Mouse (Mus musculus): ENCODE measurements around the gene Ntm. TPM values are rescaled to one million over a fixed set of nuclear protein-coding genes. Genes with fewer than 3 reads are reported as not detected.

Ntm gene
- polyA plus RNA-seq, 1 experiment from 2014 or later: 30.6 TPM

DNA sequence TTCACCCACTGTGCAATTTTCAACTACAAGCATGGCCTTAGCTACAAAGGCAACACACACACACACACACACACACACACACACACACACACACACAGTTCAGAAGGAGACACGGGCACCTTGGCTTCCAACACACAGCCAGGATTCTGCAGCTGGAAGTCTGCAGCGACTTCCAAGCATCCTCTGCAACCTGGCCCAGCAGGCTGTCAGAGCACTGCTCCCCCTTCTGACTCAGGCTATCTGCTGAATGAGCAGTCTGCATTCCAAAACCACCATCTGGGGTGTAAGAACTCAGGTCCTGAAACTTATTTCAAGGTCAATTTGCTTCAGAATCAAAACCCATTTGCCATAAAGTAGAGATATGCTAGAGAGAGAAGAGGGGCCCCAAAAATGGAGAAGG is 246.1 kb downstream of the Ntm start:
- Histone ChIP-seq H3K4me1 (replicated peaks; ENCODE audit: control insufficient read depth, insufficient read depth, low read length) (no peaks in the 10 kb centered on the region), H3K27ac (ENCODE audit: low read depth, low read length) (no peak overlapping the region), H3K36me3 (ENCODE audit: control insufficient read depth, insufficient read depth, low read length) (no peaks in the 10 kb centered on the region), H3K27me3 (ENCODE audit: control insufficient read depth, insufficient read depth, low read length) (no peaks in the 10 kb centered on the region), H3K4me2 (replicated peaks; ENCODE audit: low read depth, low read length) (no peak overlapping the region), H3K9me3 (ENCODE audit: control insufficient read depth, low read length) (no peaks in the 10 kb centered on the region), H3K9ac (ENCODE audit: low read depth, low read length) (no peak overlapping the region), H3K4me3 (ENCODE audit: low read depth, low read length) (no peak overlapping the region)
- no peak for ATAC-seq (ENCODE audit: low FRiP score)
- 46% methylated on average over 2 of the region's 2 CpGs for WGBS
- no peak for DNase-seq (ENCODE audit: low spot score)

DNA sequence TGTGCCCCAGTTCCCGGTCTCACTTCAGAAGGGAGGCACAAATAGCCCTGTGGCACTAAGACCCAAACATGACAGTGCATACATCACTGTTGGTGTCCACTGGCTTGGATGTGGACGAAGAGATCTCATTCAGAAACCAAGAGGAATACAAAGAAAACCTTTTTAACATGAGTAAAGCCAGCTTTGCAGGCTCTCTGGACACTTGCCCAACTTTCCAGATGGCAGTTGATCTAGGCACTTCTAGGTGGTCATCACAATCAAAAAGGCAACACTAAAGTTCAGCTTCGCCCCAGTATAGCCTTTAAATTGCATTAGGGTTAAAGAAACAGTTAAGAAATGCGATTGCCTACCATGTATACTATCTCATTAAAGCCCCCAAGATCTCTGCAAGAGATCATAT is 264.7 kb downstream of the Ntm start:
- Histone ChIP-seq H3K27ac (ENCODE audit: low read depth, low read length) (no peak overlapping the region), H3K4me2 (replicated peaks; ENCODE audit: low read depth, low read length) (no peak overlapping the region), H3K36me3 (ENCODE audit: control insufficient read depth, insufficient read depth, low read length) (no peaks in the 10 kb centered on the region), H3K9me3 (ENCODE audit: control insufficient read depth, low read length) (no peaks in the 10 kb centered on the region), H3K9ac (ENCODE audit: low read depth, low read length) (no peak overlapping the region), H3K27me3 (ENCODE audit: control insufficient read depth, insufficient read depth, low read length) (no peaks in the 10 kb centered on the region), H3K4me3 (ENCODE audit: low read depth, low read length) (no peak overlapping the region), H3K4me1 (replicated peaks; ENCODE audit: control insufficient read depth, insufficient read depth, low read length) (peaks cover 2% of the 10 kb centered on the region; the same call in 1 of the 2 replicates)
- WGBS: 83% methylated on average over 4 of the region's 4 CpGs
- DNase-seq (ENCODE audit: low spot score): no peak
- ATAC-seq (ENCODE audit: low FRiP score): no peak

GRCm38 (mm10) chr9:29694151-29694550 is 268.8 kb downstream of the Ntm start:
- DNase-seq (ENCODE audit: low spot score) (peak; percentile 6), ATAC-seq (ENCODE audit: low FRiP score) (no peak)
- Histone ChIP-seq H3K27ac (ENCODE audit: low read depth, low read length) (no peak overlapping the region), H3K4me1 (replicated peaks; ENCODE audit: control insufficient read depth, insufficient read depth, low read length) (peaks cover 2% of the 10 kb centered on the region; the same call in 1 of the 2 replicates), H3K9me3 (ENCODE audit: control insufficient read depth, low read length) (no peaks in the 10 kb centered on the region), H3K4me2 (replicated peaks; ENCODE audit: low read depth, low read length) (no peak overlapping the region), H3K27me3 (ENCODE audit: control insufficient read depth, insufficient read depth, low read length) (no peaks in the 10 kb centered on the region), H3K9ac (ENCODE audit: low read depth, low read length) (no peak overlapping the region), H3K4me3 (ENCODE audit: low read depth, low read length) (no peak overlapping the region), H3K36me3 (ENCODE audit: control insufficient read depth, insufficient read depth, low read length) (no peaks in the 10 kb centered on the region)
- 28% methylated on average over 2 of the region's 2 CpGs for WGBS

DNA sequence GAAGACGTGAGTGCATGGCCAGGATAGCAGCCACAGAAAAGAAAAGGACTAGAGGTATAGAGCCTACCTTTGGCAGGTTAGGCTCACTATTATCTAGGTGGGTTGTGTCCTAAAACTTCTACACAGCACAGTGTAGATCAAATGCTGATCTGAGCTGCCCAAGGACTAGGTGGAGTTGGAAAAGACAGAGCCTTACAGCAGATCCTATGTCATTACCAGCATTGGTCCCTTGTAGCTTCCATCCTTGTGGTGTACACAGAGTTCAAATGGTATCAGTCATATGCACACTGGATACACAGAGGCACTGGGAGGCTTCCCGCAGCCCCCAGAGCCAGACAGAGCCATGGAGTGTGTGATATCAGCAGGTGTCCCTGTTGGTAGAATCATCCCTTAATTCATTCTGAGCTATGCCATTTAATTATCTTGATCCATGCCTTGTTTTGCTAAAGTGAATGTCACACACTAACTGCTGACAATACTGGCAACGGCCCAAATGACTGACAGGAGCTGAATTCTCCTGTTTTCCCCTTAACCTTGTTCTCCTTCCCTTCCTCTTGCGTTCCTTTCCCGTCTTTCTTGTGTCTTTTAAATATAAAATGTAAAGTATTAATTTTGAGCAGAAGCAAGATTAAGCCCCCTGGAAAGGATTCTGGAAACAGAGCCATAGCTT is 271.6 kb downstream of the Ntm start:
- no peak for DNase-seq (ENCODE audit: low spot score)
- H3K27ac ChIP-seq (ENCODE audit: low read depth, low read length): no peak overlapping the region
- ATAC-seq (ENCODE audit: low FRiP score): no peak

GRCm38 (mm10) chr9:29682224-29682623 is 280.7 kb downstream of the Ntm start:
- 84% methylated on average over 6 of the region's 6 CpGs for WGBS
- no peaks in the 10 kb centered on the region for H3K4me1 ChIP-seq (replicated peaks; ENCODE audit: control insufficient read depth, insufficient read depth, low read length)
- H3K9me3 ChIP-seq (ENCODE audit: control insufficient read depth, low read length): no peaks in the 10 kb centered on the region

More for the DNA sequence above, 271.6 kb downstream of the Ntm start:
- no peak overlapping the region for H3K9ac ChIP-seq (ENCODE audit: low read depth, low read length)
- no peak overlapping the region for H3K4me3 ChIP-seq (ENCODE audit: low read depth, low read length)
- WGBS: 88% methylated on average over 5 of the region's 5 CpGs
- no peaks in the 10 kb centered on the region for H3K36me3 ChIP-seq (ENCODE audit: control insufficient read depth, insufficient read depth, low read length)
- no peaks in the 10 kb centered on the region for H3K9me3 ChIP-seq (ENCODE audit: control insufficient read depth, low read length)
- peaks cover 2% of the 10 kb centered on the region; the same call in 1 of the 2 replicates for H3K4me1 ChIP-seq (replicated peaks; ENCODE audit: control insufficient read depth, insufficient read depth, low read length)
- H3K27me3 ChIP-seq (ENCODE audit: control insufficient read depth, insufficient read depth, low read length): no peaks in the 10 kb centered on the region
- H3K4me2 ChIP-seq (replicated peaks; ENCODE audit: low read depth, low read length): no peak overlapping the region

GRCm38 (mm10) chr9:29680677-29681076 is 282.3 kb downstream of the Ntm start:
- Histone ChIP-seq H3K36me3 (ENCODE audit: control insufficient read depth, insufficient read depth, low read length) (no peaks in the 10 kb centered on the region), H3K27me3 (ENCODE audit: control insufficient read depth, insufficient read depth, low read length) (no peaks in the 10 kb centered on the region), H3K4me2 (replicated peaks; ENCODE audit: low read depth, low read length) (no peak overlapping the region), H3K9ac (ENCODE audit: low read depth, low read length) (no peak overlapping the region), H3K9me3 (ENCODE audit: control insufficient read depth, low read length) (no peaks in the 10 kb centered on the region), H3K4me3 (ENCODE audit: low read depth, low read length) (no peak overlapping the region), H3K27ac (ENCODE audit: low read depth, low read length) (no peak overlapping the region), H3K4me1 (replicated peaks; ENCODE audit: control insufficient read depth, insufficient read depth, low read length) (no peaks in the 10 kb centered on the region)
- no peak for ATAC-seq (ENCODE audit: low FRiP score)
- DNase-seq (ENCODE audit: low spot score): no peak
- 13% methylated on average over 5 of the region's 5 CpGs for WGBS

More at GRCm38 (mm10) chr9:29682224-29682623, 280.7 kb downstream of the Ntm start:
- H3K4me3 ChIP-seq (ENCODE audit: low read depth, low read length): no peak overlapping the region
- H3K36me3 ChIP-seq (ENCODE audit: control insufficient read depth, insufficient read depth, low read length): no peaks in the 10 kb centered on the region
- H3K27me3 ChIP-seq (ENCODE audit: control insufficient read depth, insufficient read depth, low read length): no peaks in the 10 kb centered on the region
- H3K4me2 ChIP-seq (replicated peaks; ENCODE audit: low read depth, low read length): no peak overlapping the region
- H3K9ac ChIP-seq (ENCODE audit: low read depth, low read length): no peak overlapping the region
- ATAC-seq (ENCODE audit: low FRiP score) (no peak), DNase-seq (ENCODE audit: low spot score) (no peak)
- no peak overlapping the region for H3K27ac ChIP-seq (ENCODE audit: low read depth, low read length)

GRCm38 (mm10) chr9:29673911-29674310 is 289.0 kb downstream of the Ntm start:
- Histone ChIP-seq H3K27me3 (ENCODE audit: control insufficient read depth, insufficient read depth, low read length) (no peaks in the 10 kb centered on the region), H3K4me1 (replicated peaks; ENCODE audit: control insufficient read depth, insufficient read depth, low read length) (no peaks in the 10 kb centered on the region), H3K27ac (ENCODE audit: low read depth, low read length) (no peak overlapping the region), H3K9ac (ENCODE audit: low read depth, low read length) (no peak overlapping the region), H3K9me3 (ENCODE audit: control insufficient read depth, low read length) (no peaks in the 10 kb centered on the region), H3K4me3 (ENCODE audit: low read depth, low read length) (no peak overlapping the region), H3K4me2 (replicated peaks; ENCODE audit: low read depth, low read length) (no peak overlapping the region), H3K36me3 (ENCODE audit: control insufficient read depth, insufficient read depth, low read length) (no peaks in the 10 kb centered on the region)
- ATAC-seq (ENCODE audit: low FRiP score) (no peak), DNase-seq (ENCODE audit: low spot score) (no peak)
- 67% methylated on average over 8 of the region's 8 CpGs for WGBS

DNA sequence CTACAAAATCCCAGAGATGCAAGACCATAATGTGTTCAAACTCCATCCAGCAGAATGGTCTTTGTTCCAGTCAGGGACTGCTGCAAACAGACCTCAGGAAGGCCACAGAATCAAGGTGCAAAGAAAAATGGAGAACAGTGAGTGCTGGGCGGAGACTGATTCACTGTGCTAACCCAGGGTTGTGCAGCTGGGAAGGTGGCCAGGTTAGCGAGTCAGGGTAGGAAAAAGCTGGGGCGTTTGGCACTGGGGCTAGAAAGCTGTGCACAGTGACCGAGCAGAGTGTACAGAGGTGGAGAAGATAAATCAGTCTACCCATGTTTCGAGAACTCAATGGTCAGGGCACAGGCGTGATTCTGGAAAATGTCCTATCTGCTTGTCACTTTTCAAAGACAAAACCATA is 291.1 kb downstream of the Ntm start:
- H3K36me3 ChIP-seq (ENCODE audit: control insufficient read depth, insufficient read depth, low read length): no peaks in the 10 kb centered on the region
- no peak overlapping the region for H3K9ac ChIP-seq (ENCODE audit: low read depth, low read length)
- ATAC-seq (ENCODE audit: low FRiP score) (no peak), DNase-seq (ENCODE audit: low spot score) (no peak)
- H3K9me3 ChIP-seq (ENCODE audit: control insufficient read depth, low read length): no peaks in the 10 kb centered on the region
- no peak overlapping the region for H3K4me3 ChIP-seq (ENCODE audit: low read depth, low read length)
- no peak overlapping the region for H3K27ac ChIP-seq (ENCODE audit: low read depth, low read length)
- no peak overlapping the region for H3K4me2 ChIP-seq (replicated peaks; ENCODE audit: low read depth, low read length)
- H3K4me1 ChIP-seq (replicated peaks; ENCODE audit: control insufficient read depth, insufficient read depth, low read length): no peaks in the 10 kb centered on the region
- WGBS: 91% methylated on average over 6 of the region's 6 CpGs
- H3K27me3 ChIP-seq (ENCODE audit: control insufficient read depth, insufficient read depth, low read length): no peaks in the 10 kb centered on the region

- WGBS: 79% methylated on average over 7 of the region's 7 CpGs
- H3K36me3 ChIP-seq (ENCODE audit: control insufficient read depth, insufficient read depth, low read length): no peaks in the 10 kb centered on the region
Measured at GRCm38 (mm10) chr9:29663286-29663685, 299.7 kb downstream of the Ntm start.

More at GRCm38 (mm10) chr9:29663286-29663685, 299.7 kb downstream of the Ntm start:
- ATAC-seq (ENCODE audit: low FRiP score): no peak
- no peaks in the 10 kb centered on the region for H3K27me3 ChIP-seq (ENCODE audit: control insufficient read depth, insufficient read depth, low read length)
- H3K4me3 ChIP-seq (ENCODE audit: low read depth, low read length): no peak overlapping the region
- no peak for DNase-seq (ENCODE audit: low spot score)
- no peaks in the 10 kb centered on the region for H3K9me3 ChIP-seq (ENCODE audit: control insufficient read depth, low read length)
- no peak overlapping the region for H3K27ac ChIP-seq (ENCODE audit: low read depth, low read length)
- H3K9ac ChIP-seq (ENCODE audit: low read depth, low read length): no peak overlapping the region
- no peaks in the 10 kb centered on the region for H3K4me1 ChIP-seq (replicated peaks; ENCODE audit: control insufficient read depth, insufficient read depth, low read length)
- no peak overlapping the region for H3K4me2 ChIP-seq (replicated peaks; ENCODE audit: low read depth, low read length)

Data from hindbrain, embryonic 11.5 days (tissue).